Mouse (Mus musculus) cortical plate, adult 2 months (tissue): ENCODE results near the gene Spon2. TPM values are rescaled to one million over a fixed set of nuclear protein-coding genes. Genes with fewer than 3 reads are reported as not detected.

ENCODE experiments used
- H3K27ac ChIP-seq: fragments of 200-500 bp; 2 replicates; pipeline ENCODE4 v1.5.1; 2012; ENCODE audit warnings: low read length, control low read depth, inconsistent platforms; ENCODE audit not compliant: insufficient read depth
- H3K4me1 ChIP-seq: fragments of 200-500 bp; 2 replicates; pipeline ENCODE4 v1.6.1; 2011; ENCODE audit warnings: low read length; ENCODE audit not compliant: control insufficient read depth, insufficient read depth
- H3K4me3 ChIP-seq: fragments of 200-500 bp; 2 replicates; pipeline ENCODE4 v1.5.1; 2011; ENCODE audit warnings: mild to moderate bottlenecking, low read length, control low read depth; ENCODE audit not compliant: insufficient read depth
- CTCF ChIP-seq: fragments of 200-500 bp; IDR thresholded peaks from 2 replicates; pipeline ENCODE4 v1.5.1; 2011; ENCODE audit warnings: mild to moderate bottlenecking, control low read depth, low read length; ENCODE audit not compliant: insufficient read depth; ENCODE audit errors: extremely low read depth
- POLR2A ChIP-seq: fragments of 200-500 bp; IDR thresholded peaks from 2 replicates; pipeline ENCODE4 v1.6.1; 2011; ENCODE audit warnings: mild to moderate bottlenecking, low read length, control low read depth; ENCODE audit not compliant: insufficient read depth; ENCODE audit errors: extremely low read depth
- polyA plus RNA-seq: library from polyadenylated mRNA; depleted of rRNA; stranded (reverse); fragments of >200 nt; gene quantifications from 2 replicates; pipeline ENCODE4 v1.2.3, GENCODE M21; 2012

Spon2 gene
- polyA plus RNA-seq, 1 experiment, result 0.15 TPM

GRCm38 (mm10) chr5:33237600-33238255 lies 19.5 kb upstream of the Spon2 start:
- TF ChIP-seq CTCF (no peak), POLR2A (no peak)
- H3K4me1 ChIP-seq, result no peaks in the 10 kb centered on the region
- H3K27ac ChIP-seq, result no peak overlapping the region
- H3K4me3 ChIP-seq, result no peak overlapping the region

DNA sequence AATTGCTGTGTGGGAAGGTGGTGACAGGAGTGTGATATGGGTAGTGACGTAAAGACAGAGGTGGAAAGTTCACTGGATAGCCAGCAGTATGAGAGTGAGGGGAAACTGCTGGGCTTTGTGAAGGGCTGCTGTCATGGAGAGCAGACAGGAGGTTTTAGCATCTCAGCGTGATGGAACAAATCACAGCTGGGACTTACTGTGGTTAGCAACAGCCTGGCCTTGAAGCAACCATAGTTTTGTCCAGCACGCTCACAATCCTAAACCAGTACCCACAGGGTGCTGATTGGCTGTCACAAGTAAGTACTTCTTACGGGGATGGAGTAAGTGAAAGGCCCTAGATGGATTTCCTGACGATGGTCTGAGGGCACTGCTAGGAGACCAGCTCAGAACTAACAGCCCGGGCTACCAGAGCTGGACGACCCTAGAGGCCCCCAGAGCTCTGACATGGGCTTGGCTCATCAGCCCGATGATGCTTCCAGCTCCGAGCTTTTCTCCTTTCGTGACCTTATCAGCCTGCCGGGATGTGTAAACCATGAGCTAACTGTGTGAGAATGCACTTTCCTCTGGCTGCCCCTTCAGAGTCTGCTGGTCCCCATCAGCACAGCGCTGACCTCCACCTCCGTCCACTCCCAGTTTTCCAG lies 16.3 kb upstream of the Spon2 start:
- Histone ChIP-seq H3K27ac (no peak overlapping the region), H3K4me1 (peaks cover 3% of the 10 kb centered on the region; the same call in 1 of the 2 replicates), H3K4me3 (no peak overlapping the region)
- TF ChIP-seq POLR2A (no peak), CTCF (no peak)

GRCm38 (mm10) chr5:33232791-33233190 lies 14.5 kb upstream of the Spon2 start:
- peaks cover 3% of the 10 kb centered on the region; the same call in 1 of the 2 replicates for H3K4me1 ChIP-seq
- no peak overlapping the region for H3K4me3 ChIP-seq
- TF ChIP-seq CTCF, result no peak
- TF ChIP-seq POLR2A, result no peak
- no peak overlapping the region for H3K27ac ChIP-seq

- TF ChIP-seq CTCF (no peak), POLR2A (no peak)
- no peak overlapping the region for H3K4me3 ChIP-seq
- peaks cover 3% of the 10 kb centered on the region; the same call in 1 of the 2 replicates for H3K4me1 ChIP-seq
- no peak overlapping the region for H3K27ac ChIP-seq
Measured at GRCm38 (mm10) chr5:33230285-33230684, 12.0 kb upstream of the Spon2 start.

- TF ChIP-seq CTCF (no peak), POLR2A (no peak)
- no peak overlapping the region for H3K4me3 ChIP-seq
- H3K4me1 ChIP-seq, result peaks cover 3% of the 10 kb centered on the region
- no peak overlapping the region for H3K27ac ChIP-seq
Measured at GRCm38 (mm10) chr5:33228428-33228827, 10.2 kb upstream of the Spon2 start.

DNA sequence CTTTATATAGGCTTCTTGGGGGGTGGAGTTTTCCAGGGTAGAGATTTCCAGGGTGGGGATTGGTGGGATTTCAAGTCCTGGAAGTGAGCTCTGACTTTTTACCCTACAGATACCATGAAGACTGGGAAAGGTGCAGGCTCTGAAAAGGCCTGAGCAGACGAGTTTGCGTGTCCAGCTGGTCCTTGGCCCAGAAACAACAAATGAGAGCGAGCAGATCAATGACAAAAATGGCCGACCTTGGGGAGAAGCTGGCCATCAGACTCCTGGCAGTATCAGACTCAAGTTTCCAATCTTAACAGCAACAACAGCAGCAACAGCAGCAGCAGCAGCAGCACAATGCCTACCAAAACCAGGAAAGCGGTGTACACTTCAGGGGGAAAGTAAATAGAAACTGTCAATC lies 7.4 kb upstream of the Spon2 start:
- Histone ChIP-seq H3K27ac (no peak overlapping the region), H3K4me3 (no peak overlapping the region), H3K4me1 (peaks cover 7% of the 10 kb centered on the region)
- TF ChIP-seq POLR2A (no peak), CTCF (no peak)

DNA sequence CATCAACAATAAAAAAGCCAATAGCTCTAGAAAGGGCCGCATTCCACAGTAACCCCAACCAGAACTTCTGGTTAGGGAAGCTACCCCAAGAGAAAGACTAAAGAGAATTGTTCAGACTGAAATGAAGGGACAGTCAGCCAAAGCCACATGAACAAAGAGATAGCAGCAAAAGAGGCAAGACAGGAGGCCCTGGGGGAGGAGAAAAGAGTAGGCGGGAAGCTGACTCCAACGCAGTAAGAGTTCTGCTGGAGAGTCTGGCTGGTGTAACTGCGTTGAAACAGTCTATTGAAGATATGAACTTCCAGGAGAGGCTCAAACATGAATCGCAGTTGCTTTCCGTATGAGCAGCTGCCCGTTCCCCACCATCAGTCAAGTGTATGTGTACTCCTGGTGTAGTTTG lies 6.2 kb upstream of the Spon2 start:
- Histone ChIP-seq H3K4me1 (peaks cover 4% of the 10 kb centered on the region; the same call in 1 of the 2 replicates), H3K27ac (no peak overlapping the region)
- TF ChIP-seq CTCF, result no peak
- TF ChIP-seq POLR2A, result no peak

DNA sequence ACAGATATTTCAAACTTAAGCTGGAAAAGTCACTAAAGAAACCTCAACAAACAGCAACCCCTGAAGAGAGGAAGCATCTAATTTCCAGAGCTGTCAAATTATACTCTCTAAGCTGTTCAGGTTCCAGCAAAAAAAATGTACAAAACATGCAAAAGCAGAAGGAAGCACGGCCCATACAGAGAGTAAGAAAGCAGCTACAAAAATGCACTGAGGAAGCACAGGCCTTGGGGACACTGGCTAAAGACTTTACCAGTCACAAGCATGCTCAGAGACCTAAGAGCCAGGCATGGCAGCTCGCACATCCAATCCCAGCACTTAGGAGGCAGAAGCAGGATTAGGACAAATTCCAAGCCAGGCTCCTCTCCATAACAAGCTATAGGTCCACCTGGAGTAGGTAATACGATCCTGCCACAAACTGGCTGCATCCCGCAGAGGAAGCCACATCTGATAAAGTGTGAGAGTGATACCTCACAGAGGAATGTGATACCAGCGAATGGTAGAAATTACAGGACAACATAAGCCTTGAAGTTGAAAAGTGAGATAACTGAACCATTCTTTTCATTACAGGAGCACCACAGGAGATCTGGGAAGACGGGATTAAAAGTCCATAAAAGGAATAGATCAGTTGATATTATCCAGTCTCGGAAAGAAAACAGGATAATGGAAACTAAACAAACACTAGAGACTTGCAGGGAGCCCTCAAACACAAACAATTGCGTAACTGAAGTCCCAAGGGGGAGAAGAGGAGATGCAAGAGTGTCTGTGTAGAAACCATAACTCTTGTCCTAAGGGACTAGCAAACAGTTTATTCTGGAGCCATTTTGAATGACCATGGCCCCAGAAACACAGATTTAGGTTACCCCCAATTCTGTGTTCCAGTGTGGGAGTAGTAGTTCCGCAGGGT lies 4.8 kb upstream of the Spon2 start:
- peaks cover 4% of the 10 kb centered on the region; the same call in 1 of the 2 replicates for H3K4me1 ChIP-seq
- TF ChIP-seq POLR2A (no peak), CTCF (no peak)
- no peak overlapping the region for H3K4me3 ChIP-seq
- H3K27ac ChIP-seq, result no peak overlapping the region

More for the DNA sequence above, 6.2 kb upstream of the Spon2 start:
- H3K4me3 ChIP-seq, result no peak overlapping the region

GRCm38 (mm10) chr5:33222389-33222788 lies 4.1 kb upstream of the Spon2 start:
- H3K4me1 ChIP-seq, result peaks cover 4% of the 10 kb centered on the region; the same call in 1 of the 2 replicates
- H3K4me3 ChIP-seq, result no peak overlapping the region
- TF ChIP-seq CTCF, result no peak
- TF ChIP-seq POLR2A, result no peak
- no peak overlapping the region for H3K27ac ChIP-seq
